Mouse (Mus musculus) intestine, embryonic 14.5 days (tissue): ENCODE measurements around the gene Gm4969. TPM values are rescaled to one million over a fixed set of nuclear protein-coding genes. Genes with fewer than 3 reads are reported as not detected.

Source experiments
- ATAC-seq: fragments of 200-750 bp; cut with Nextera tagmentation; replicated peaks from 2 replicates; pipeline ENCODE4 v1.8.0; 2017; ENCODE audit warnings: low read depth, moderate number of reproducible peaks, moderate TSS enrichment, moderate library complexity; ENCODE audit not compliant: low FRiP score, low TSS enrichment
- DNase-seq: peaks from one replicate; pipeline ENCODE4 v3.0.0-alpha.2; 2018; ENCODE audit warnings: low spot score
- H3K27ac ChIP-seq: fragments of 300-500 bp; sonication (generic); 2 replicates; pipeline ENCODE4 v1.5.1; 2014; ENCODE audit warnings: low read depth, mild to moderate bottlenecking, control low read depth
- H3K27me3 ChIP-seq: fragments of 300-500 bp; sonication (generic); replicated peaks from 2 replicates; pipeline ENCODE4 v1.6.1; 2014; ENCODE audit warnings: low read length, control low read depth; ENCODE audit not compliant: control insufficient read depth, insufficient read depth
- H3K36me3 ChIP-seq: fragments of 300-500 bp; sonication (generic); 2 replicates; pipeline ENCODE4 v1.6.1; 2014; ENCODE audit warnings: low read length, control low read depth; ENCODE audit not compliant: control insufficient read depth, insufficient read depth
- H3K4me1 ChIP-seq: fragments of 300-500 bp; sonication (generic); replicated peaks from 2 replicates; pipeline ENCODE4 v1.6.1; 2014; ENCODE audit warnings: low read length, control low read depth, mixed read lengths; ENCODE audit not compliant: control insufficient read depth, insufficient read depth
- H3K4me2 ChIP-seq: fragments of 300-500 bp; sonication (generic); 2 replicates; pipeline ENCODE4 v1.6.1; 2014; ENCODE audit warnings: low read length
- H3K4me3 ChIP-seq: fragments of 300-500 bp; sonication (generic); 2 replicates; pipeline ENCODE4 v1.5.1; 2014; ENCODE audit warnings: low read depth, low read length, control low read depth, mixed read lengths
- H3K9ac ChIP-seq: fragments of 300-500 bp; sonication (generic); 2 replicates; pipeline ENCODE4 v1.6.1; 2014; ENCODE audit warnings: mild to moderate bottlenecking, low read length
- H3K9me3 ChIP-seq: fragments of 300-500 bp; sonication (generic); 2 replicates; pipeline ENCODE4 v1.6.1; 2016; ENCODE audit warnings: low read length, control low read depth; ENCODE audit not compliant: control insufficient read depth
- WGBS: fragments of 180-500 bp; shearing (Covaris S2); extraction: QIAGEN DNeasy Blood & Tissue Kit; methylation state at CpG from one replicate; pipeline ENCODE4 v1.1.7; 2014; 5-methylcytosine and 5-hydroxymethylcytosine counted together
- microRNA-seq: library from miRNA; unstranded; fragments of <30 nt; microRNA quantifications from one replicate; pipeline ENCODE4, GENCODE M21; 2016
- polyA plus RNA-seq: library from polyadenylated mRNA; unstranded; fragments of >200 nt; fragmentation: Nextera tagmentation; extraction: Ambion mirVana; gene quantifications from 2 replicates; pipeline ENCODE4 v1.2.1, GENCODE M21; 2014

Gm4969 gene
- polyA plus RNA-seq, 1 experiment from 2014 or later, result 3.7 TPM

GRCm38 (mm10) chr7:19050172-19050571 is 68.0 kb downstream of the Gm4969 start:
- H3K9ac ChIP-seq, result no peak overlapping the region
- WGBS, result 93% methylated on average over 8 of the region's 8 CpGs
- H3K4me2 ChIP-seq, result no peak overlapping the region
- H3K4me3 ChIP-seq, result no peak overlapping the region
- ATAC-seq (no peak), DNase-seq (no peak)
- no peak overlapping the region for H3K27ac ChIP-seq
- H3K4me1 ChIP-seq, result no peaks in the 10 kb centered on the region; the same call in 1 of the 2 replicates
- H3K9me3 ChIP-seq, result no peaks in the 10 kb centered on the region
- peaks cover 83% of the 10 kb centered on the region for H3K36me3 ChIP-seq
- no peaks in the 10 kb centered on the region for H3K27me3 ChIP-seq

DNA sequence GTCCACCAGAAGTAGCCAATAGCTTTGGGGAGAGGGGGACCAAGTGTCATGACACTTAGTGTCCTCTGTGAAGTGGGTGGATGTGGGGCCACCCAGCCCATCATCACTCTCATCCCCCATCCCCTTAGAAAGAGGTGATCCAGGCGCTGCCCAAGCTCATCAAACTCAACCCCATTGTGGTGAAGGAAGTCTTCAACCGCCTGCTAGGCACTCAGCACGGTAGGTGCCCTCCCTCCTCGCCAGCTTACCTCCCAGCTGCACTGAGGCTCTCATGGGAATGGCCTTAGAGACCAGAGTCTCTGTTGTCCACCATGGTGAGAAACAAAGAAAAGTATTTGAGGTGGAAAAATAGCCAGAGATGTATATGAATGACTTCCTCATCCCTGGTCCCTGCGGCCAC is 68.9 kb downstream of the Gm4969 start:
- Histone ChIP-seq H3K27ac (no peak overlapping the region), H3K36me3 (peaks cover 86% of the 10 kb centered on the region), H3K4me2 (no peak overlapping the region), H3K27me3 (no peaks in the 10 kb centered on the region), H3K9me3 (no peaks in the 10 kb centered on the region), H3K4me1 (no peaks in the 10 kb centered on the region; the same call in 1 of the 2 replicates), H3K4me3 (no peak overlapping the region), H3K9ac (no peak overlapping the region)
- WGBS, result 91% methylated on average over 5 of the region's 5 CpGs
- no peak for ATAC-seq
- no peak for DNase-seq

Small RNAs within 50 kb of the gene (microRNA-seq; reads per million reads assigned to microRNA genes)
- gene Mir3100, result 0.76 reads per million

Other genes starting within 250 kb of the Gm4969 start
- gene Pglyrp1, start 247.0 kb downstream of the Gm4969 start, polyA plus RNA-seq, result 17.7 and 26.7 TPM in 2 replicates
- gene Ccdc61, start 208.0 kb downstream of the Gm4969 start, polyA plus RNA-seq, result 21.5 and 21.7 TPM in 2 replicates
- 0.66 and 0.75 TPM in 2 replicates for gene Nova2, start 192.5 kb downstream of the Gm4969 start, polyA plus RNA-seq
- not detected in 2 replicates for gene Nanos2, start 131.0 kb downstream of the Gm4969 start, polyA plus RNA-seq
- 2.8 and 3.2 TPM in 2 replicates for gene Mypop, start 127.1 kb downstream of the Gm4969 start, polyA plus RNA-seq
- 29.5 and 29.6 TPM in 2 replicates for gene Irf2bp1, start 114.3 kb downstream of the Gm4969 start, polyA plus RNA-seq
- gene Foxa3, start 94.8 kb downstream of the Gm4969 start, polyA plus RNA-seq, result 21.6 and 21.9 TPM in 2 replicates
- gene Sympk, start 94.0 kb downstream of the Gm4969 start, polyA plus RNA-seq, result 23.9 and 26.1 TPM in 2 replicates
- not detected in 2 replicates for gene Rsph6a, start 63.7 kb downstream of the Gm4969 start, polyA plus RNA-seq
- 15.8 and 16.0 TPM in 2 replicates for gene Dmwd, start 42.1 kb downstream of the Gm4969 start, polyA plus RNA-seq
- gene Dmpk, start 34.5 kb downstream of the Gm4969 start, polyA plus RNA-seq, result 57.4 and 60.0 TPM in 2 replicates
- gene Six5, start 23.8 kb downstream of the Gm4969 start, polyA plus RNA-seq, result 15.7 and 15.8 TPM in 2 replicates
- 8.1 and 8.8 TPM in 2 replicates for gene Fbxo46, start 1.5 kb upstream of the Gm4969 start, polyA plus RNA-seq
- 10.1 and 11.0 TPM in 2 replicates for gene Qpctl, start 30.9 kb upstream of the Gm4969 start, polyA plus RNA-seq
- gene Snrpd2, start 31.4 kb upstream of the Gm4969 start, polyA plus RNA-seq, result 166 and 167 TPM in 2 replicates
- gene Gipr, start 47.8 kb upstream of the Gm4969 start, polyA plus RNA-seq, result 2.2 and 2.7 TPM in 2 replicates
- 1.9 and 2.9 TPM in 2 replicates for gene Eml2, start 58.1 kb upstream of the Gm4969 start, polyA plus RNA-seq
- 1.2 and 1.5 TPM in 2 replicates for gene Gpr4, start 94.2 kb upstream of the Gm4969 start, polyA plus RNA-seq
- gene Opa3, start 110.0 kb upstream of the Gm4969 start, polyA plus RNA-seq, result 37.4 and 43.9 TPM in 2 replicates
- 78.5 and 79.2 TPM in 2 replicates for gene Vasp, start 153.4 kb upstream of the Gm4969 start, polyA plus RNA-seq
- 0.14 and 0.31 TPM in 2 replicates for gene Ppm1n, start 161.7 kb upstream of the Gm4969 start, polyA plus RNA-seq
- gene Rtn2, start 164.3 kb upstream of the Gm4969 start, polyA plus RNA-seq, result 12.2 and 14.3 TPM in 2 replicates
- gene Fosb, start 191.7 kb upstream of the Gm4969 start, polyA plus RNA-seq, result 0.08 and 0.49 TPM in 2 replicates
- gene Ercc1, start 226.4 kb upstream of the Gm4969 start, polyA plus RNA-seq, result 71.8 and 82.9 TPM in 2 replicates
- gene Cd3eap, start 241.1 kb upstream of the Gm4969 start, polyA plus RNA-seq, result 23.9 and 25.8 TPM in 2 replicates
- gene Ppp1r13l, start 241.4 kb upstream of the Gm4969 start, polyA plus RNA-seq, result 4.4 and 4.9 TPM in 2 replicates